Mouse (Mus musculus): ENCODE results near the gene Cldn3. TPM values are rescaled to one million over a fixed set of nuclear protein-coding genes. Genes with fewer than 3 reads are reported as not detected.
A peak's percentile ranks its signal among the peaks of the same experiment; 100 is the strongest.
"Not testable (repeated sequence)": the region's sequence is repeated elsewhere in the genome, so short reads cannot be mapped to it uniquely, and the experiment has no call there.

Gene Cldn3
- polyA plus RNA-seq, 1 experiment from 2014 or later = 4.7 TPM

GRCm38 (mm10) chr5:134961519-134961918, 24.5 kb upstream of the Cldn3 start:
- Histone ChIP-seq H3K4me1 (ENCODE audit: control insufficient read depth, low read depth, low read length) (peaks cover 14% of the 10 kb centered on the region), H3K4me2 (ENCODE audit: low read depth, low read length) (no peak overlapping the region), H3K4me3 (ENCODE audit: low read depth, low read length) (no peak overlapping the region), H3K9ac (ENCODE audit: low read depth, low read length) (no peak overlapping the region), H3K9me3 (replicated peaks; ENCODE audit: control insufficient read depth, low read length) (no peaks in the 10 kb centered on the region), H3K27ac (ENCODE audit: low read length) (no peak overlapping the region), H3K36me3 (ENCODE audit: control insufficient read depth, insufficient read depth) (no peaks in the 10 kb centered on the region), H3K27me3 (ENCODE audit: control insufficient read depth, insufficient read depth, low read depth, low read length) (no peaks in the 10 kb centered on the region)
- ATAC-seq (ENCODE audit: low read depth) = no peak
- WGBS (ENCODE audit: insufficient replicate concordance) = 74% methylated on average over 2 of the region's 2 CpGs

GRCm38 (mm10) chr5:134963546-134963945, 22.5 kb upstream of the Cldn3 start:
- H3K4me2 ChIP-seq (ENCODE audit: low read depth, low read length) = no peak overlapping the region
- no peak overlapping the region for H3K4me3 ChIP-seq (ENCODE audit: low read depth, low read length)
- no peaks in the 10 kb centered on the region for H3K9me3 ChIP-seq (replicated peaks; ENCODE audit: control insufficient read depth, low read length)
- no peaks in the 10 kb centered on the region for H3K36me3 ChIP-seq (ENCODE audit: control insufficient read depth, insufficient read depth)
- H3K4me1 ChIP-seq (ENCODE audit: control insufficient read depth, low read depth, low read length) = peaks cover 17% of the 10 kb centered on the region
- H3K9ac ChIP-seq (ENCODE audit: low read depth, low read length) = no peak overlapping the region
- no peaks in the 10 kb centered on the region for H3K27me3 ChIP-seq (ENCODE audit: control insufficient read depth, insufficient read depth, low read depth, low read length)
- H3K27ac ChIP-seq (ENCODE audit: low read length) = no peak overlapping the region
- no peak for ATAC-seq (ENCODE audit: low read depth)
- 49% methylated on average over 5 of the region's 5 CpGs for WGBS (ENCODE audit: insufficient replicate concordance)

- not testable (repeated sequence) for ATAC-seq (ENCODE audit: low read depth); H3K27ac ChIP-seq (ENCODE audit: low read length); H3K4me2 ChIP-seq (ENCODE audit: low read depth, low read length); H3K9ac ChIP-seq (ENCODE audit: low read depth, low read length); H3K27me3 ChIP-seq (ENCODE audit: control insufficient read depth, insufficient read depth, low read depth, low read length); H3K4me3 ChIP-seq (ENCODE audit: low read depth, low read length); H3K9me3 ChIP-seq (replicated peaks; ENCODE audit: control insufficient read depth, low read length); H3K36me3 ChIP-seq (ENCODE audit: control insufficient read depth, insufficient read depth)
- H3K4me1 ChIP-seq (ENCODE audit: control insufficient read depth, low read depth, low read length) = peaks cover 13% of the 10 kb centered on the region
Observed at GRCm38 (mm10) chr5:134964655-134965054, 21.4 kb upstream of the Cldn3 start.

GRCm38 (mm10) chr5:134965473-134965851, 20.6 kb upstream of the Cldn3 start:
- Histone ChIP-seq H3K9me3 (replicated peaks; ENCODE audit: control insufficient read depth, low read length) (no peaks in the 10 kb centered on the region), H3K36me3 (ENCODE audit: control insufficient read depth, insufficient read depth) (no peaks in the 10 kb centered on the region), H3K27me3 (ENCODE audit: control insufficient read depth, insufficient read depth, low read depth, low read length) (no peaks in the 10 kb centered on the region), H3K27ac (ENCODE audit: low read length) (no peak overlapping the region), H3K9ac (ENCODE audit: low read depth, low read length) (peak overlapping the region; percentile 59), H3K4me3 (ENCODE audit: low read depth, low read length) (peak overlapping the region; percentile 50), H3K4me2 (ENCODE audit: low read depth, low read length) (peak overlapping the region; percentile 78), H3K4me1 (ENCODE audit: control insufficient read depth, low read depth, low read length) (peaks cover 13% of the 10 kb centered on the region)
- WGBS (ENCODE audit: insufficient replicate concordance) = 6% methylated on average over 10 of the region's 10 CpGs
- peak; percentile 62 for ATAC-seq (ENCODE audit: low read depth)

- peak; percentile 78 for ATAC-seq (ENCODE audit: low read depth)
- Histone ChIP-seq H3K9me3 (replicated peaks; ENCODE audit: control insufficient read depth, low read length) (no peaks in the 10 kb centered on the region), H3K4me3 (ENCODE audit: low read depth, low read length) (peak overlapping the region; percentile 50), H3K4me1 (ENCODE audit: control insufficient read depth, low read depth, low read length) (peaks cover 13% of the 10 kb centered on the region), H3K4me2 (ENCODE audit: low read depth, low read length) (peak overlapping the region; percentile 78), H3K36me3 (ENCODE audit: control insufficient read depth, insufficient read depth) (no peaks in the 10 kb centered on the region), H3K9ac (ENCODE audit: low read depth, low read length) (peak overlapping the region; percentile 59), H3K27ac (ENCODE audit: low read length) (no peak overlapping the region), H3K27me3 (ENCODE audit: control insufficient read depth, insufficient read depth, low read depth, low read length) (no peaks in the 10 kb centered on the region)
- 5% methylated on average over 33 of the region's 33 CpGs for WGBS (ENCODE audit: insufficient replicate concordance)
Observed at GRCm38 (mm10) chr5:134965852-134966821, 19.9 kb upstream of the Cldn3 start.

GRCm38 (mm10) chr5:134967164-134967944, 18.7 kb upstream of the Cldn3 start:
- Histone ChIP-seq H3K4me2 (ENCODE audit: low read depth, low read length) (no peak overlapping the region), H3K9me3 (replicated peaks; ENCODE audit: control insufficient read depth, low read length) (no peaks in the 10 kb centered on the region), H3K27me3 (ENCODE audit: control insufficient read depth, insufficient read depth, low read depth, low read length) (no peaks in the 10 kb centered on the region), H3K4me3 (ENCODE audit: low read depth, low read length) (no peak overlapping the region), H3K9ac (ENCODE audit: low read depth, low read length) (no peak overlapping the region), H3K4me1 (ENCODE audit: control insufficient read depth, low read depth, low read length) (peaks cover 13% of the 10 kb centered on the region), H3K27ac (ENCODE audit: low read length) (no peak overlapping the region), H3K36me3 (ENCODE audit: control insufficient read depth, insufficient read depth) (no peaks in the 10 kb centered on the region)
- 68% methylated on average over 20 of the region's 20 CpGs for WGBS (ENCODE audit: insufficient replicate concordance)
- no peak for ATAC-seq (ENCODE audit: low read depth)

- 57% methylated on average over 8 of the region's 8 CpGs for WGBS (ENCODE audit: insufficient replicate concordance)
- ATAC-seq (ENCODE audit: low read depth) = no peak
- no peak overlapping the region for H3K27ac ChIP-seq (ENCODE audit: low read length)
Observed at GRCm38 (mm10) chr5:134970671-134971070, 15.3 kb upstream of the Cldn3 start.

GRCm38 (mm10) chr5:134973081-134973480, 12.9 kb upstream of the Cldn3 start:
- Histone ChIP-seq H3K9ac (ENCODE audit: low read depth, low read length) (no peak overlapping the region), H3K36me3 (ENCODE audit: control insufficient read depth, insufficient read depth) (no peaks in the 10 kb centered on the region), H3K27ac (ENCODE audit: low read length) (no peak overlapping the region), H3K27me3 (ENCODE audit: control insufficient read depth, insufficient read depth, low read depth, low read length) (no peaks in the 10 kb centered on the region), H3K4me1 (ENCODE audit: control insufficient read depth, low read depth, low read length) (peaks cover 32% of the 10 kb centered on the region), H3K4me3 (ENCODE audit: low read depth, low read length) (no peak overlapping the region), H3K9me3 (replicated peaks; ENCODE audit: control insufficient read depth, low read length) (no peaks in the 10 kb centered on the region), H3K4me2 (ENCODE audit: low read depth, low read length) (no peak overlapping the region)
- ATAC-seq (ENCODE audit: low read depth) = no peak

More at GRCm38 (mm10) chr5:134970671-134971070, 15.3 kb upstream of the Cldn3 start:
- Histone ChIP-seq H3K27me3 (ENCODE audit: control insufficient read depth, insufficient read depth, low read depth, low read length) (no peaks in the 10 kb centered on the region), H3K36me3 (ENCODE audit: control insufficient read depth, insufficient read depth) (no peaks in the 10 kb centered on the region), H3K9ac (ENCODE audit: low read depth, low read length) (no peak overlapping the region), H3K4me2 (ENCODE audit: low read depth, low read length) (no peak overlapping the region), H3K4me1 (ENCODE audit: control insufficient read depth, low read depth, low read length) (peaks cover 28% of the 10 kb centered on the region), H3K9me3 (replicated peaks; ENCODE audit: control insufficient read depth, low read length) (no peaks in the 10 kb centered on the region), H3K4me3 (ENCODE audit: low read depth, low read length) (no peak overlapping the region)

GRCm38 (mm10) chr5:134973526-134973925, 12.5 kb upstream of the Cldn3 start:
- WGBS (ENCODE audit: insufficient replicate concordance) = 75% methylated on average over 7 of the region's 7 CpGs
- Histone ChIP-seq H3K36me3 (ENCODE audit: control insufficient read depth, insufficient read depth) (no peaks in the 10 kb centered on the region), H3K9me3 (replicated peaks; ENCODE audit: control insufficient read depth, low read length) (no peaks in the 10 kb centered on the region), H3K27ac (ENCODE audit: low read length) (0 out of 2 replicates have a peak overlapping the region, but pooled peaks have one; percentile 6), H3K4me2 (ENCODE audit: low read depth, low read length) (no peak overlapping the region), H3K4me3 (ENCODE audit: low read depth, low read length) (no peak overlapping the region), H3K27me3 (ENCODE audit: control insufficient read depth, insufficient read depth, low read depth, low read length) (no peaks in the 10 kb centered on the region), H3K9ac (ENCODE audit: low read depth, low read length) (no peak overlapping the region), H3K4me1 (ENCODE audit: control insufficient read depth, low read depth, low read length) (peaks cover 32% of the 10 kb centered on the region)
- ATAC-seq (ENCODE audit: low read depth) = no peak
